Mouse (Mus musculus) lung, postnatal 0 days (tissue): ENCODE results near the gene Scel. TPM values are rescaled to one million over a fixed set of nuclear protein-coding genes. Genes with fewer than 3 reads are reported as not detected.

ENCODE experiments used
- ATAC-seq: fragments of 200-750 bp; cut with Nextera tagmentation; 2 replicates; pipeline ENCODE4 v1.8.0; 2017; ENCODE audit warnings: moderate library complexity
- DNase-seq: peaks from one replicate; pipeline ENCODE4 v3.0.0-alpha.2; 2016; ENCODE audit warnings: low spot score
- H3K27ac ChIP-seq: fragments of 300-500 bp; sonication (generic); 2 replicates; pipeline ENCODE4 v1.5.1; 2014; ENCODE audit warnings: antibody characterized with exemption, mild to moderate bottlenecking, low read length, mixed read lengths
- H3K27me3 ChIP-seq: fragments of 300-500 bp; sonication (generic); replicated peaks from 2 replicates; pipeline ENCODE4 v1.6.1; 2014; ENCODE audit warnings: low read length, mixed read lengths; ENCODE audit not compliant: insufficient read depth
- H3K36me3 ChIP-seq: fragments of 300-500 bp; sonication (generic); 2 replicates; pipeline ENCODE4 v1.6.1; 2014; ENCODE audit warnings: low read length, mixed read lengths; ENCODE audit not compliant: insufficient read depth
- H3K4me1 ChIP-seq: fragments of 300-500 bp; sonication (generic); 2 replicates; pipeline ENCODE4 v1.6.1; 2014; ENCODE audit warnings: antibody characterized with exemption, low read depth, low read length, mixed read lengths; ENCODE audit not compliant: insufficient read depth
- H3K4me2 ChIP-seq: fragments of 300-500 bp; sonication (generic); replicated peaks from 2 replicates; pipeline ENCODE4 v1.6.1; 2014; ENCODE audit warnings: low read depth, mild to moderate bottlenecking, low read length, moderate library complexity, mixed read lengths
- H3K4me3 ChIP-seq: fragments of 300-500 bp; sonication (generic); 2 replicates; pipeline ENCODE4 v1.5.1; 2014; ENCODE audit warnings: low read depth, low read length
- H3K9ac ChIP-seq: fragments of 300-500 bp; sonication (generic); replicated peaks from 2 replicates; pipeline ENCODE4 v1.6.1; 2014; ENCODE audit warnings: low read depth, mild to moderate bottlenecking
- H3K9me3 ChIP-seq: fragments of 300-500 bp; sonication (generic); 2 replicates; pipeline ENCODE4 v1.6.1; 2016; ENCODE audit warnings: low read length, mixed read lengths
- CTCF ChIP-seq: IDR thresholded peaks from 2 replicates; pipeline ENCODE4 v1.5.1; 2016; ENCODE audit warnings: antibody characterized with exemption, mild to moderate bottlenecking
- EP300 ChIP-seq: IDR thresholded peaks from 2 replicates; pipeline ENCODE4 v1.6.1; 2016; ENCODE audit warnings: antibody characterized with exemption, mild to moderate bottlenecking, control low read depth
- WGBS: fragments of 180-500 bp; shearing (Covaris S2); extraction: QIAGEN DNeasy Blood & Tissue Kit; methylation state at CpG from one replicate; pipeline ENCODE4 v1.1.7; 2014; 5-methylcytosine and 5-hydroxymethylcytosine counted together
- polyA plus RNA-seq: library from polyadenylated mRNA; unstranded; fragments of >200 nt; fragmentation: Nextera tagmentation; extraction: Ambion mirVana; gene quantifications from 2 replicates; pipeline ENCODE4 v1.2.1, GENCODE M21; 2015

Scel gene
- polyA plus RNA-seq, 1 experiment from 2014 or later = 9.5 TPM

DNA sequence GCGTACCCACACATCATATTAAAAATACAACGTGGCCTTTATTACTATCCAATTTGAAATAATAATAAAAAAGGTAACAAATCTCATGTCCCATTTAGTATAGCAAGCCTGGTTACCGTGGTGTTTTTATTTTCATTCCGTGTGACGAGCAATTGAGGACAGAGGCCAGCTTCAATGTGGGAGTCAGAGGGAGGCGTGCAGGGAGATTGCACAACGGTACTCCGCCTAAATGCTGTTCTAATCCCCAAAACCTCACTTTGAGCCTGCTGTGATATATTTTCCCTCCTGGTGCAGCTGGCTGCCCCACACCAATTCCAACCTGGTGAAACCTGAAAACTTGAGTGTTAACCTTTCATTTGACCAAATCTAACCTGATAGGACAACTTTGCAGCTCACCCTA is 27.5 kb upstream of the Scel start:
- Histone ChIP-seq H3K9ac (no peak overlapping the region), H3K4me3 (no peak overlapping the region), H3K9me3 (no peaks in the 10 kb centered on the region), H3K36me3 (no peaks in the 10 kb centered on the region), H3K4me2 (no peak overlapping the region), H3K27me3 (no peaks in the 10 kb centered on the region), H3K4me1 (no peaks in the 10 kb centered on the region), H3K27ac (no peak overlapping the region)
- TF ChIP-seq EP300 (no peak), CTCF (no peak)
- no peak for ATAC-seq
- WGBS = 87% methylated on average over 8 of the region's 8 CpGs
- no peak for DNase-seq

DNA sequence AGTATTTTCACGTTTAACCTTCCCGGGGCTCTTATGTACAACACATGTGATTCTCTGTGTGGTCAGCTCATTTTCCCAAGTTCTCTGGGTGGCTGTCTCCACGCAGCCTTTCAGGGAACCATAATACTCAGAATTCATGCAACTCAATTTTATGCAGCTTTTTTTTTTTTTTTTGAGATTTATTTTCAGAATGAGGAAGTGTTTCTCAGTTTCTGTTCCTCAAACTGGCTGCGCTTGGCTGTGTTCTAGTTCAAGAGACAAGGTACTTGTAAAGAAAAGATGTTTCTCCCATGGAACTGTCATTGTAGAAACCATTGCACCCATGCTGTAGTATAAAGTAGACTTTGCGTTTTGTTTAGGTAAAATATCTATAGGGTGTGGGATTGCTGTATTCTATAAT is 26.2 kb upstream of the Scel start:
- TF ChIP-seq EP300 (no peak), CTCF (no peak)
- H3K4me3 ChIP-seq = no peak overlapping the region
- H3K4me1 ChIP-seq = no peaks in the 10 kb centered on the region
- ATAC-seq = no peak
- H3K9me3 ChIP-seq = no peaks in the 10 kb centered on the region
- H3K27ac ChIP-seq = no peak overlapping the region
- no peaks in the 10 kb centered on the region for H3K27me3 ChIP-seq
- H3K4me2 ChIP-seq = no peak overlapping the region
- WGBS = 80% methylated on average over 5 of the region's 5 CpGs
- H3K9ac ChIP-seq = no peak overlapping the region
- DNase-seq = no peak
- no peaks in the 10 kb centered on the region for H3K36me3 ChIP-seq

DNA sequence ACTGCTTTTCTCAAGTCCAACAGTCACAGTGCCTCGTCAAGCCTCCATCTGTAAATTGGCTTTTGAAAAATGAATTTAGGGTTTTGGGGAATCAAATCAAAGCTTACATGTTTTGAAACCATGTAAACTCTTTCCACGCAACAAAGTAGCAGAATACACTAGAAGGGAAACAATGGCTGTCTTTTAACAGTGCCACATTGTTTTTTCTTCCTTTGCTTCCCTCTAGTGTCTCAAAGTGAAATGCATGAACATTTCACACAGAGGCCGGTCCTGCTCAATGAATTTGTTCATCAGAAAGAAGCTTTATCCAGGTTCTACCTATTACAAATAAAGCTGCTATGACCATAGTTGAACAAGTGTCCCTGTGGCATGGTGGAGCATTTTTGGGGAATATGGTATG is 24.5 kb upstream of the Scel start:
- no peak overlapping the region for H3K4me2 ChIP-seq
- H3K36me3 ChIP-seq = no peaks in the 10 kb centered on the region
- no peaks in the 10 kb centered on the region for H3K27me3 ChIP-seq
- H3K27ac ChIP-seq = no peak overlapping the region
- 61% methylated on average over 3 of the region's 3 CpGs for WGBS
- no peak overlapping the region for H3K9ac ChIP-seq
- H3K4me1 ChIP-seq = no peaks in the 10 kb centered on the region
- H3K4me3 ChIP-seq = no peak overlapping the region
- TF ChIP-seq EP300 (no peak), CTCF (peak; percentile 42)
- ATAC-seq (no peak), DNase-seq (no peak)
- no peaks in the 10 kb centered on the region for H3K9me3 ChIP-seq

DNA sequence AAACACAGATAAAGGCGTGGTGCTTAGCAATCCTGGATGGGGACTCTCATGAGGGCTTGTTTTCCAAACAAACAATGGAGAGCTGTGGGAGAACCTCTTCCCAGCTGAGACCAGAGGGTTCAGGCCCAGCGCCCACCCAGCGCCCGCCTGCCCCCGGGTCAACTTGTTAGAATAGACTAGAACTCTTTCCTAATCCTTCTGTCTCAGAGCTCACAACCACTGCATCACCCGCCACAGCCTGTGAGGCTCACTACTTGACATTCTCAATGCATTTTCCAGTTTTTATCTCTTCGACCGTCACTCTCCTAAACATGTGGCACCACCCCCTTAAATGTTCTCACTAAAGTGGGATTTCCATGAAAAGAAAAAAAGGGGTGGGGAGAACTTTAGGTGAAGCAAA is 14.9 kb upstream of the Scel start:
- H3K36me3 ChIP-seq = no peaks in the 10 kb centered on the region
- no peak overlapping the region for H3K9ac ChIP-seq
- no peak overlapping the region for H3K4me2 ChIP-seq
- DNase-seq = no peak
- no peaks in the 10 kb centered on the region for H3K4me1 ChIP-seq
- ATAC-seq = no peak
- WGBS = 67% methylated on average over 8 of the region's 8 CpGs
- no peaks in the 10 kb centered on the region for H3K27me3 ChIP-seq
- no peak overlapping the region for H3K4me3 ChIP-seq
- TF ChIP-seq CTCF (no peak), EP300 (no peak)
- no peaks in the 10 kb centered on the region for H3K9me3 ChIP-seq
- no peak overlapping the region for H3K27ac ChIP-seq

DNA sequence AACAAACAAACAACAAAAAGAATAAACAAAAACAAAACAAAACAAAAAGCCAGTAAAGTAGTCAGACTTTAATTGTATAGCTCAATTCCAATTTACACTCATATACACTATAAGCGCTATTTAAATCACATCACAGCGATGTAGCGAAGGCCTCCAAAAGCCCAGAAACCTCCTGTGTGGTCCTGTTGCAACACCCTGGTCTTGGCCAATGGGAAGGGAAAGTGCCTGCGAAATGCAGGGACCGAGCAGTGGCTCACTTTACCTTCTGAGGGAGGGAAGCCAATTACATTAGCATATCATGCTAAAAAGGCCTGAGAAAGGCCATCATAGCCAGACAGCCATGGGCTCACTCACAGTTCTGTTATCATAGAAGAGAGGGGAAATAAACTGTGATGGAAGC is 14.5 kb upstream of the Scel start:
- H3K4me1 ChIP-seq = no peaks in the 10 kb centered on the region
- ATAC-seq (no peak), DNase-seq (no peak)
- no peak overlapping the region for H3K4me3 ChIP-seq
- 67% methylated on average over 5 of the region's 5 CpGs for WGBS
- no peak overlapping the region for H3K9ac ChIP-seq
- H3K4me2 ChIP-seq = no peak overlapping the region
- H3K36me3 ChIP-seq = no peaks in the 10 kb centered on the region
- no peaks in the 10 kb centered on the region for H3K27me3 ChIP-seq
- no peak for TF ChIP-seq CTCF
- no peak for TF ChIP-seq EP300
- no peak overlapping the region for H3K27ac ChIP-seq
- no peaks in the 10 kb centered on the region for H3K9me3 ChIP-seq

DNA sequence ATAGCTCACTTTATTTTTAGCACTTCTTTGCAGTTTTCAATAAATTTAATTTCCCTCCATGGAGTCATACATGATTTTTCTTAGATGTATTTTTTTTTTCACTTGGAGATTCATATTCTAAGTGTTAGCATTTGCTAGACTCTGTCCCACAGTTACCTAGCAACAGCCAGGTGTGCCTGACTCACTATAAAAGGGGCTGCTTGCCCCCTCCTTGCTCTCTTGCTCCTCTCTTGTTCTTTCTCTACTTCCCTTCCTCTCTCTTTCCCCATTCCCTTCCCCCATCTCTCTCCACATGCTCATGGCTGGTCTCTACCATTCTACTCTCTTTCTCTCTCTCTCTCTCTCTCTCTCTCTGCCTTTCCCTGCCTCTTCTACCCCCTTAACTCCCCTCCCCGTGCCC is 14.1 kb upstream of the Scel start:
- Histone ChIP-seq H3K4me3 (no peak overlapping the region), H3K36me3 (no peaks in the 10 kb centered on the region), H3K27ac (no peak overlapping the region), H3K9me3 (no peaks in the 10 kb centered on the region), H3K9ac (no peak overlapping the region), H3K4me1 (no peaks in the 10 kb centered on the region), H3K27me3 (no peaks in the 10 kb centered on the region), H3K4me2 (no peak overlapping the region)
- TF ChIP-seq EP300 = no peak
- no peak for TF ChIP-seq CTCF
- DNase-seq (no peak), ATAC-seq (no peak)
- WGBS = 36% methylated on average over 1 of the region's 1 CpGs

DNA sequence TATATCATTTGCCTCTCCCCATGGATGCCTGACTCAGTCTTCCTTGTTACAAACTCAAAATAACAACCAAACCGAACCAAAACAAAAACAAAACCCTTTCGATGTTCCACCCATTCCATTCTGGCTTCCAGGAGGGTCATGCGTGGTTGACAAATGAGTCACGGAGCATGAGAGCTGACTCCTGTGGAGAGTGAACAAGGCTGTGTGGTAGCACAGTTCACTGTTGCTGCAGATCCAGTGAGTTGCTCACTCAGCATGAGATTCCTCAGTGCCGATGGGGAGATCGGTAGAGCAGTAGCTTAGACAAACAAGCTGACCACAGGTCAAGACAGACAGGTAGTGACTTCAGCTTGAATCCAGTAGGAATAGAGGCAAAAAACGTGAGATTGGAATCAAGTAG is 12.8 kb upstream of the Scel start:
- Histone ChIP-seq H3K36me3 (no peaks in the 10 kb centered on the region), H3K4me1 (no peaks in the 10 kb centered on the region), H3K27ac (no peak overlapping the region)

More for the DNA sequence above, 12.8 kb upstream of the Scel start:
- no peak overlapping the region for H3K9ac ChIP-seq
- DNase-seq (no peak), ATAC-seq (peak; percentile 66)
- no peaks in the 10 kb centered on the region for H3K27me3 ChIP-seq
- H3K4me3 ChIP-seq = no peak overlapping the region
- WGBS = 46% methylated on average over 7 of the region's 7 CpGs
- no peaks in the 10 kb centered on the region for H3K9me3 ChIP-seq
- H3K4me2 ChIP-seq = no peak overlapping the region
- TF ChIP-seq CTCF (no peak), EP300 (0 out of 2 replicates have a peak, but pooled peaks have one; percentile 23)
